Mouse (Mus musculus): ENCODE measurements around the gene Mcm10.

Gene Mcm10

GRCm38 (mm10) chr2:5032665-5033064 is 20.1 kb upstream of the Mcm10 start:
- 72% methylated on average over 5 of the region's 5 CpGs for WGBS

- WGBS, result 51% methylated on average over 7 of the region's 7 CpGs
Observed at GRCm38 (mm10) chr2:5031215-5031614, 18.6 kb upstream of the Mcm10 start.

- 91% methylated on average over 4 of the region's 4 CpGs for WGBS
Observed at GRCm38 (mm10) chr2:5029808-5030207, 17.2 kb upstream of the Mcm10 start.

- WGBS, result 89% methylated on average over 7 of the region's 7 CpGs
Observed at GRCm38 (mm10) chr2:5028047-5028446, 15.5 kb upstream of the Mcm10 start.

- 64% methylated on average over 6 of the region's 6 CpGs for WGBS
Observed at GRCm38 (mm10) chr2:5027057-5027456, 14.5 kb upstream of the Mcm10 start.

GRCm38 (mm10) chr2:5025162-5025733 is 12.7 kb upstream of the Mcm10 start:
- WGBS, result 69% methylated on average over 4 of the region's 4 CpGs

- WGBS, result 88% methylated on average over 14 of the region's 14 CpGs
Observed at GRCm38 (mm10) chr2:5023699-5024399, 11.3 kb upstream of the Mcm10 start.

- WGBS, result 79% methylated on average over 2 of the region's 2 CpGs
Observed at GRCm38 (mm10) chr2:5023275-5023674, 10.7 kb upstream of the Mcm10 start.

GRCm38 (mm10) chr2:5019708-5020107 is 7.1 kb upstream of the Mcm10 start:
- WGBS, result 49% methylated on average over 1 of the region's 1 CpGs

- 91% methylated on average over 7 of the region's 7 CpGs for WGBS
Observed at GRCm38 (mm10) chr2:5016922-5017321, 4.3 kb upstream of the Mcm10 start.

- WGBS, result 81% methylated on average over 6 of the region's 6 CpGs
Observed at GRCm38 (mm10) chr2:5015527-5015926, 2.9 kb upstream of the Mcm10 start.

GRCm38 (mm10) chr2:5014616-5015015 is 2.0 kb upstream of the Mcm10 start:
- 80% methylated on average over 7 of the region's 7 CpGs for WGBS

GRCm38 (mm10) chr2:5011898-5012490 is 597 bp downstream of the Mcm10 start:
- WGBS, result 16% methylated on average over 8 of the region's 8 CpGs

GRCm38 (mm10) chr2:5007107-5007506 is 5.5 kb downstream of the Mcm10 start:
- 55% methylated on average over 4 of the region's 4 CpGs for WGBS

- WGBS, result 93% methylated on average over 6 of the region's 6 CpGs
Observed at GRCm38 (mm10) chr2:5001266-5001665, 11.3 kb downstream of the Mcm10 start.

GRCm38 (mm10) chr2:4998905-4999304 is 13.7 kb downstream of the Mcm10 start:
- 71% methylated on average over 3 of the region's 3 CpGs for WGBS

GRCm38 (mm10) chr2:4996421-4996824 is 16.2 kb downstream of the Mcm10 start:
- 89% methylated on average over 6 of the region's 6 CpGs for WGBS

- 89% methylated on average over 11 of the region's 11 CpGs for WGBS
Observed at GRCm38 (mm10) chr2:4995646-4996045, 16.9 kb downstream of the Mcm10 start.

- WGBS, result 68% methylated on average over 4 of the region's 4 CpGs
Observed at GRCm38 (mm10) chr2:4994436-4994835, 18.2 kb downstream of the Mcm10 start.

- WGBS, result 42% methylated on average over 11 of the region's 11 CpGs
Observed at GRCm38 (mm10) chr2:4993584-4993983, 19.0 kb downstream of the Mcm10 start.

- WGBS, result 78% methylated on average over 11 of the region's 11 CpGs
Observed at GRCm38 (mm10) chr2:4988826-4989424, 23.7 kb downstream of the Mcm10 start.

GRCm38 (mm10) chr2:4987388-4988180 is 25.0 kb downstream of the Mcm10 start:
- 81% methylated on average over 8 of the region's 8 CpGs for WGBS

Data from cerebral cortex, adult 2 months (tissue).